ENCODE assay signal across 13 mouse cellular contexts in genomic region chr3:135592011-135592410, GRCm38 (mm10).
"Had no signal": no experiment of that assay in that cellular context is flagged by ENCODE, and none has a peak within 500 bp of the region (broad histone marks: within the 10 kb centered on the region; RNA-seq: fewer than 3 reads in every experiment).

No protein-coding gene starts in this region.

- H3K9me3 ChIP-seq: limb, embryonic 12.5 days; liver, embryonic 13.5 days; lung, embryonic 15.5 days; midbrain, embryonic 13.5 days; neural tube, embryonic 12.5 days had no signal

- H3K4me3 ChIP-seq: layer of hippocampus, adult 2 months; limb, embryonic 12.5 days; liver, embryonic 13.5 days; lung, embryonic 15.5 days; midbrain, embryonic 13.5 days; neural tube, embryonic 12.5 days had no signal

- H3K4me1 ChIP-seq: neural tube, embryonic 12.5 days had no signal

- H3K9ac ChIP-seq: limb, embryonic 12.5 days; liver, embryonic 13.5 days; liver, postnatal 0 days; lung, embryonic 15.5 days; midbrain, embryonic 13.5 days; neural tube, embryonic 12.5 days had no signal

- ATAC-seq: liver, postnatal 0 days; midbrain, embryonic 13.5 days had no signal

- H3K4me2 ChIP-seq: limb, embryonic 12.5 days; liver, embryonic 13.5 days; lung, embryonic 15.5 days; midbrain, embryonic 13.5 days; neural tube, embryonic 12.5 days had no signal

- H3K27me3 ChIP-seq: limb, embryonic 12.5 days; liver, embryonic 13.5 days; lung, embryonic 15.5 days; midbrain, embryonic 13.5 days; neural tube, embryonic 12.5 days had no signal

- DNase-seq: kidney, postnatal 4 days; liver; liver, embryonic 13.5 days; liver, postnatal 0 days; lung, postnatal 36 days; thymus, adult 18-20 months; thymus, postnatal 14 days had no signal

- H3K27ac ChIP-seq: kidney, postnatal 0 days; layer of hippocampus, adult 2 months; limb, embryonic 12.5 days; liver, embryonic 13.5 days; lung, embryonic 15.5 days; midbrain, embryonic 13.5 days; neural tube, embryonic 12.5 days had no signal
